Mouse (Mus musculus) adrenal gland, postnatal 36 days (tissue): Measurements from ENCODE around the gene Lrp6. TPM values are rescaled to one million over a fixed set of nuclear protein-coding genes. Genes with fewer than 3 reads are reported as not detected.

Experiments used
- DNase-seq, 2 experiments: peaks; one replicate each; pipeline ENCODE4 v3.0.0; 2021; ENCODE audit warnings: mixed read lengths in 1 of 2
- long read RNA-seq, 2 experiments: library from polyadenylated mRNA; stranded (forward); transcript quantifications; one replicate each; pipeline ENCODE4 v2.0.0; 2021; ENCODE audit warnings: borderline sequencing depth in 2 of 2
- total RNA-seq, 2 experiments: library from RNA; stranded (reverse); gene quantifications; 2 replicates each; pipeline ENCODE4 v1.2.3; 2021

Gene Lrp6
- total RNA-seq: 10 to 100 TPM; 91.4 to 97.7 TPM
- long read RNA-seq, experiment 1, full-length matches to known transcripts: 2 of 29 reads
- long read RNA-seq, experiment 1, partial matches to known transcripts: 17 of 29 reads
- long read RNA-seq, experiment 1, other reads (novel, unspliced or antisense): 10 of 29 reads
- long read RNA-seq, experiment 2, partial matches to known transcripts: 4 of 6 reads
- long read RNA-seq, experiment 2, other reads (novel, unspliced or antisense): 2 of 6 reads

- DNase-seq: peak; percentile 86 to 91
These were observed at the start of gene Lrp6 for GRCm38 (mm10) chr6:134566818-134567485. Gene Lrp6, minus strand, starts transcription at chr6:134566965.

GRCm38 (mm10) chr6:134614723-134615648 is 48.2 kb upstream of the Lrp6 start:
- DNase-seq: peak; percentile 90 to 94

- DNase-seq: no peak
These were observed 47.6 kb upstream of the Lrp6 start for GRCm38 (mm10) chr6:134614322-134614721.

GRCm38 (mm10) chr6:134611896-134612295 is 45.1 kb upstream of the Lrp6 start:
- no peak for DNase-seq

GRCm38 (mm10) chr6:134610380-134610779 is 43.6 kb upstream of the Lrp6 start:
- no peak for DNase-seq

GRCm38 (mm10) chr6:134606949-134607746 is 40.4 kb upstream of the Lrp6 start:
- peak; percentile 26 to 61 for DNase-seq

- DNase-seq: peak; percentile 20 to 36
These were observed 39.8 kb upstream of the Lrp6 start for GRCm38 (mm10) chr6:134606540-134606939.

GRCm38 (mm10) chr6:134605196-134605595 is 38.4 kb upstream of the Lrp6 start:
- DNase-seq: no peak

GRCm38 (mm10) chr6:134602371-134603003 is 35.7 kb upstream of the Lrp6 start:
- no peak for DNase-seq

GRCm38 (mm10) chr6:134601766-134602165 is 35.0 kb upstream of the Lrp6 start:
- peak in 1 of 2 experiments; percentile 33 for DNase-seq

- DNase-seq: peak in 1 of 2 experiments; percentile 25
These were observed 34.4 kb upstream of the Lrp6 start for GRCm38 (mm10) chr6:134601130-134601529.

GRCm38 (mm10) chr6:134599239-134599638 is 32.5 kb upstream of the Lrp6 start:
- DNase-seq: no peak

- no peak for DNase-seq
These were observed 31.0 kb upstream of the Lrp6 start for GRCm38 (mm10) chr6:134597651-134598229.

GRCm38 (mm10) chr6:134594569-134595442 is 28.0 kb upstream of the Lrp6 start:
- peak; percentile 59 to 66 for DNase-seq

- no peak for DNase-seq
These were observed 24.8 kb upstream of the Lrp6 start for GRCm38 (mm10) chr6:134591614-134592013.

GRCm38 (mm10) chr6:134586241-134586640 is 19.5 kb upstream of the Lrp6 start:
- DNase-seq: no peak

- DNase-seq: no peak
These were observed 17.9 kb upstream of the Lrp6 start for GRCm38 (mm10) chr6:134584616-134585015.

- DNase-seq: no peak
These were observed 15.3 kb upstream of the Lrp6 start for GRCm38 (mm10) chr6:134582110-134582509.

- DNase-seq: no peak
These were observed 12.7 kb upstream of the Lrp6 start for GRCm38 (mm10) chr6:134579506-134579905.

- DNase-seq: no peak
These were observed 11.3 kb upstream of the Lrp6 start for GRCm38 (mm10) chr6:134578039-134578438.
